Mouse (Mus musculus) limb, embryonic 10.5 days (tissue): Measurements from ENCODE around the gene Gm3045. TPM values are rescaled to one million over a fixed set of nuclear protein-coding genes. Genes with fewer than 3 reads are reported as not detected.

Source experiments
- DNase-seq: peaks from one replicate; pipeline ENCODE4 v3.0.0-alpha.2; 2017; ENCODE audit warnings: low spot score
- H3K27ac ChIP-seq: fragments of 300-500 bp; sonication (generic); 2 replicates; pipeline ENCODE4 v1.5.1; 2016; ENCODE audit warnings: mild to moderate bottlenecking
- H3K27me3 ChIP-seq: fragments of 300-500 bp; sonication (generic); 2 replicates; pipeline ENCODE4 v1.6.1; 2016; ENCODE audit warnings: low read depth, mild to moderate bottlenecking; ENCODE audit not compliant: poor library complexity, severe bottlenecking
- H3K36me3 ChIP-seq: fragments of 300-500 bp; sonication (generic); 2 replicates; pipeline ENCODE4 v1.6.1; 2016; ENCODE audit warnings: mild to moderate bottlenecking, moderate library complexity
- H3K4me1 ChIP-seq: fragments of 300-500 bp; sonication (generic); 2 replicates; pipeline ENCODE4 v1.6.1; 2016
- H3K4me3 ChIP-seq: fragments of 300-500 bp; sonication (generic); 2 replicates; pipeline ENCODE4 v1.5.1; 2016; ENCODE audit warnings: mild to moderate bottlenecking, moderate library complexity
- H3K9me3 ChIP-seq: fragments of 300-500 bp; sonication (generic); replicated peaks from 2 replicates; pipeline ENCODE4 v1.6.1; 2016; ENCODE audit warnings: mild to moderate bottlenecking
- WGBS: fragments of 180-500 bp; shearing (Covaris S2); methylation state at CpG from one replicate; pipeline ENCODE4 v1.1.7; 2016; 5-methylcytosine and 5-hydroxymethylcytosine counted together
- polyA plus RNA-seq: library from polyadenylated mRNA; unstranded; fragments of >200 nt; fragmentation: Nextera tagmentation; extraction: Ambion mirVana; gene quantifications from 2 replicates; pipeline ENCODE4 v1.2.1, GENCODE M21; 2016

Gene Gm3045
- polyA plus RNA-seq, 1 experiment from 2014 or later: not detected

DNA sequence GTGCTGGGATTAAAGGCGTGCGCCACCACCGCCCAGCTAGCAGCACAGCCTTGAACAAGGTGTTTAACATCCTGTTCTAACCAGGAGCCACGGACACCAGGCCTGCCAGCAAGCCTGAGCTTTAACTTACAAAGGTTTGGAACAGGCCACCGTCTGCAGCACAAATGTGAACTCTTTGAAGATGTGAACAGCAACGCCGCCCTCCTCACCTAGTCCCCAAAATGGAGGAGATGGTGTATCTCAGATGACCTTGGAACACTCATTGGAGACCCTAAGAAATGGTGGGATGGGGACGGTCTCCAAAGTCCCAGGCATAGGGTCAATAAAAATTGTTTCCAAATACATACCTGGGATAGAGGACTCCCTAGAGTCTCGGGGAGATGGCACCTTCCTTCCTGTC lies 46.3 kb downstream of the Gm3045 start:
- no peaks in the 10 kb centered on the region for H3K9me3 ChIP-seq
- peaks cover 3% of the 10 kb centered on the region; the same call in 1 of the 2 replicates for H3K27me3 ChIP-seq
- peaks cover 10% of the 10 kb centered on the region for H3K4me1 ChIP-seq
- H3K36me3 ChIP-seq: no peaks in the 10 kb centered on the region
- no peak overlapping the region for H3K4me3 ChIP-seq
- WGBS: 94% methylated on average over 9 of the region's 9 CpGs
- DNase-seq: no peak
- H3K27ac ChIP-seq: no peak overlapping the region

DNA sequence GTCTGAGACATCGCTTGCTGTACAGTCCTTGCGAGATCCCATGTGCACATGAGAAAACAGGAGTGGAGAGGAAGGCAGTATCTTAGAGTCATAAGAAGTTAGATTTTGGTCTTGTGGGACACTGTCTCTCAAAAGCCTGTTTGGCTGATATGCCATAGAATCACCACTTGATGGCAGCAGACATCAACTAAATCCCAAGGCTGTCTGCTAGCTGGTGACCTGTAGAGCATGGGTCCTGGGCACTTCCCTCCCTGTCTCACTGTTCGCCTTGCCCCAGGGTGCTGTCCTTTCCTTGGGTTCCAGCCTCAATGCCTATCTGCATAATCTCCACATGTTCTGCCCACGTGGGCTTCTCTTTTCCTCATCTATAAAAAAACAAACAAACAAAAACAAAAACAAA lies 49.0 kb downstream of the Gm3045 start:
- no peaks in the 10 kb centered on the region for H3K36me3 ChIP-seq
- H3K27ac ChIP-seq: no peak overlapping the region
- WGBS: 43% methylated on average over 4 of the region's 4 CpGs
- H3K27me3 ChIP-seq: peaks cover 1% of the 10 kb centered on the region; the same call in 1 of the 2 replicates
- H3K4me3 ChIP-seq: no peak overlapping the region
- H3K9me3 ChIP-seq: no peaks in the 10 kb centered on the region
- H3K4me1 ChIP-seq: peaks cover 10% of the 10 kb centered on the region
- DNase-seq: peak; percentile 49

DNA sequence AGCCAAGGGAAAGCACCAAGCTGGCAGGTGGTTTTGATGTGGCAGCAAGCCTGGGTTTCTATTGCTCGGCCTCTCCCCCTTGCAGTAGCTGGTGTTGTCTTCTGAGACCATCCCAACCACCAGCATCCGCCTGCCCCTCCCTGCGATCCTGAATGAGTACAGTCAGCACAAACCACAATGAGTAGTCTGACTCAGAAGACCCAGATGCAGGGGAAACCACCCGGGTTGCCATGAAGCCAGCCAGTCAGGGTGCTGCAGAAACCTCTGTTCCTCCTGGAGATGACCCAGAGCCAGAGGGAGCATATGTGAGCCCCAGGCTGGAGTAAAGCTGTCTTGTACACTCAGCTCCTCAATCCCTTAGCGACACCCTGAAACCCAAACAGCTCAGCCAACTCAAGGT lies 50.4 kb downstream of the Gm3045 start:
- Histone ChIP-seq H3K4me1 (peaks cover 10% of the 10 kb centered on the region), H3K9me3 (no peaks in the 10 kb centered on the region), H3K36me3 (no peaks in the 10 kb centered on the region), H3K27me3 (no peaks in the 10 kb centered on the region), H3K4me3 (no peak overlapping the region), H3K27ac (no peak overlapping the region)
- DNase-seq: peak; percentile 30
- 77% methylated on average over 5 of the region's 5 CpGs for WGBS

DNA sequence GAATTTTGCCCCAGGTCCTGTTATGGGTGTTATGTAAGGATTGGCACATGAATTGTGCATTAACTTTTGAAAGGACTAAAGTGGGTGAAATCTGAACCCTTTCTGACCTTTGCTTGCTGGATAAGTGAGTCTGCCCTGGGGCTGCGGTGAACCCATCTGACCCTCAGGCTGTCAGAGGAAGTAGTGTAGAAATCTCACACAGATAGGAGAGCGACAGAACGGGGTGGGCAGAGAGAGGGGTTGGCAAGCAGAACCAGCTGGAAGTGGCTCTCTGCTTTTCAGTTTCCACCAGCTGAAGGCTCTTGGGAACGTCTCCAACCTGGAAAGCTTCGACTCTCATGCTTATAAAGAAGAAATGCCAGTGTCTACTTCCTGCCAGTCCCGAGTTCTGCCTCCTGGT lies 50.9 kb downstream of the Gm3045 start:
- DNase-seq: peak; percentile 28
- WGBS: 40% methylated on average over 6 of the region's 6 CpGs

DNA sequence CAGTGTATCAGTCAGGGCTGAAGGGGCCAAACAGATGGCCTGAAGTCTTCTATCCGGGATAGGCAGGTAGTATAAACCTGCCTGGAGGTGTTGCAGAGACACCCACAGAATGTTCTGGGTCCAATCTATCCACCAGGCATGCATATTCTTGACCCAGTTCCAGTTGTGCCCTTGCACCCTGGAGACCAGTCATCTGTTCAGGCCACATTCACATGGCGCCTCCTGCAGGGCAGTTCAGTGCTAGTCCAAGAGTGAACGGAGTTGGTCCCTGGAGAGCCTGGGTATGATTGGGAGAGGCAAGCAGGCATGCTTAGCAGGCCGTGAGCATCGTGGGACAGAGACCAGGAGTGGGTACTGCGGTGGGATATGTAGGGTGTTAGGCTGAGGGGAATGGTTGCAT lies 51.6 kb downstream of the Gm3045 start:
- WGBS: 85% methylated on average over 6 of the region's 6 CpGs
- peaks cover 10% of the 10 kb centered on the region for H3K4me1 ChIP-seq
- no peaks in the 10 kb centered on the region for H3K9me3 ChIP-seq
- H3K36me3 ChIP-seq: no peaks in the 10 kb centered on the region
- no peak overlapping the region for H3K4me3 ChIP-seq
- no peak overlapping the region for H3K27ac ChIP-seq
- DNase-seq: peak; percentile 29
- no peaks in the 10 kb centered on the region for H3K27me3 ChIP-seq

More for the DNA sequence above, 50.9 kb downstream of the Gm3045 start:
- peaks cover 10% of the 10 kb centered on the region for H3K4me1 ChIP-seq
- H3K27ac ChIP-seq: no peak overlapping the region
- H3K4me3 ChIP-seq: no peak overlapping the region
- H3K27me3 ChIP-seq: no peaks in the 10 kb centered on the region
- H3K9me3 ChIP-seq: no peaks in the 10 kb centered on the region
- H3K36me3 ChIP-seq: no peaks in the 10 kb centered on the region

DNA sequence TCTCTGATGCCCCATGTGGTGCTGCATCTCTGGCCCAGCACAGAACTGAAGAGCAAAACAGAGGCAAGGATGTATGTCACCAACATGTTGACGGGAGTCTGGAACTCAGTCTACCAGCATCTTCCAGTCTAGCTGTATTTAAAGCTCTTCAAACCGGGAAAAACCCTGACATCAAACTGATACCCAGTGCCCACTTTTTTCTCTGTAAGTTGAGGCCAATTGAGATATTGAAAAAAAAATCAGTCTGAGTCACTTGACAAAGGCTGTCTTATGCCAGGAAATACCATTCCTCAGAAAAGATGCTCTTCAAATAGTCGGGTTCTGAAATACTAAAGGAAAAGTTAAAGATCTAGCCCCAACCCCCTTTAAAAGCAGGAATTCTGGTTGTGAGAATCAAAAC lies 55.8 kb downstream of the Gm3045 start, which contains the start of gene Il9:
Gene Il9, minus strand, starts transcription at position 101 of the 400 bp plus-strand sequence.
- Histone ChIP-seq H3K27ac (no peak within 1 kb of the TSS), H3K36me3 (no peaks in the 10 kb centered on the region), H3K4me1 (peaks cover 4% of the 10 kb centered on the region), H3K9me3 (no peaks in the 10 kb centered on the region), H3K4me3 (no peak within 1 kb of the TSS), H3K27me3 (no peaks in the 10 kb centered on the region)
- DNase-seq: no peak
- 82% methylated on average over 3 of the region's 3 CpGs for WGBS

Other genes starting within 250 kb of the Gm3045 start
- 0.63 and 1.2 TPM in 2 replicates for gene Tifab, start 247.7 kb upstream of the Gm3045 start, polyA plus RNA-seq
- 0.11 TPM in 1 of 2 replicates, not detected in the other for gene Neurog1, start 174.4 kb upstream of the Gm3045 start, polyA plus RNA-seq
- 29.8 and 112 TPM in 2 replicates for gene Cxcl14, start 130.0 kb upstream of the Gm3045 start, polyA plus RNA-seq
- not detected in 2 replicates for gene Slc25a48, start 11.8 kb downstream of the Gm3045 start, polyA plus RNA-seq
- not detected in 2 replicates for gene Il9, start 55.7 kb downstream of the Gm3045 start, polyA plus RNA-seq
- 1.1 and 1.4 TPM in 2 replicates for gene Fbxl21, start 95.9 kb downstream of the Gm3045 start, polyA plus RNA-seq
- not detected in 2 replicates for gene Lect2, start 121.9 kb downstream of the Gm3045 start, polyA plus RNA-seq
- 26.3 and 38.9 TPM in 2 replicates for gene Tgfbi, start 182.9 kb downstream of the Gm3045 start, polyA plus RNA-seq